Mouse (Mus musculus): ENCODE data around the gene Fbxw10. TPM values are rescaled to one million over a fixed set of nuclear protein-coding genes. Genes with fewer than 3 reads are reported as not detected.
A peak's percentile ranks its signal among the peaks of the same experiment; 100 is the strongest.

Gene Fbxw10
- total and polyA plus RNA-seq, 2 experiments from 2014 or later: 0.26 TPM; not detected in 1

DNA sequence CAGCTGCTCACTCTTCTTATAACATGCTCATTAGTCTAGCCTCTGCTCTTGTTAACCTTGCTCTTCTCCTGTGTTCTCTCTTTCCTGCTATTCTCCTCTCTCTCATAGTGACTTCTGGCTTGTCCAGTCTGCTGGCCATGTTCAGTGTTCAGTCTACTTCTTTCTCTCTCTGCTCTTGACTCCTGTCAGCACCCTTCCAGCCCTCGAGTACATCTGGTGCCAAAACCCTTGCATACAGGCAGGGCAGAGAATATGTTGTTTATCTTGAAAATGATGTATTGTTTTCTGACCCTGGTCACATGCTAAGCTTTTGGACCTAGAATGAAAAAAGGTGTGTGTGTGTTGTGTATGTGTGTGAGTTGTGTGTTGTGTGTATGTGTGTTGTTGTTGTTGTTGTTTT is 33.4 kb upstream of the Fbxw10 start:
- H3K4me3 ChIP-seq (ENCODE audit: low read depth, low read length): no peak overlapping the region
- no peaks in the 10 kb centered on the region for H3K36me3 ChIP-seq (replicated peaks; ENCODE audit: control insufficient read depth, insufficient read depth, low read length)
- H3K9me3 ChIP-seq (replicated peaks; ENCODE audit: control insufficient read depth, low read length): no peaks in the 10 kb centered on the region
- peak; percentile 57; the same call in 1 of the 2 replicates for ATAC-seq (ENCODE audit: insufficient read depth, low read depth)
- H3K4me2 ChIP-seq (ENCODE audit: low read depth, low read length): no peak overlapping the region
- DNase-seq (ENCODE audit: low spot score): peak; percentile 9
- TF ChIP-seq EP300 (IDR thresholded peaks at IDR 0.05; ENCODE audit: low read depth): no peak
- no peak for TF ChIP-seq CTCF (IDR thresholded peaks at IDR 0.05; ENCODE audit: low read depth)
- WGBS: 12% methylated on average over 1 of the region's 1 CpGs
- no peak overlapping the region for H3K9ac ChIP-seq (replicated peaks; ENCODE audit: low read depth, low read length)
- H3K4me1 ChIP-seq (ENCODE audit: control insufficient read depth, insufficient read depth): no peaks in the 10 kb centered on the region; the same call in 1 of the 2 replicates
- H3K27ac ChIP-seq (ENCODE audit: low read depth): no peak overlapping the region
- H3K27me3 ChIP-seq (ENCODE audit: control insufficient read depth, insufficient read depth, low read length): no peaks in the 10 kb centered on the region

DNA sequence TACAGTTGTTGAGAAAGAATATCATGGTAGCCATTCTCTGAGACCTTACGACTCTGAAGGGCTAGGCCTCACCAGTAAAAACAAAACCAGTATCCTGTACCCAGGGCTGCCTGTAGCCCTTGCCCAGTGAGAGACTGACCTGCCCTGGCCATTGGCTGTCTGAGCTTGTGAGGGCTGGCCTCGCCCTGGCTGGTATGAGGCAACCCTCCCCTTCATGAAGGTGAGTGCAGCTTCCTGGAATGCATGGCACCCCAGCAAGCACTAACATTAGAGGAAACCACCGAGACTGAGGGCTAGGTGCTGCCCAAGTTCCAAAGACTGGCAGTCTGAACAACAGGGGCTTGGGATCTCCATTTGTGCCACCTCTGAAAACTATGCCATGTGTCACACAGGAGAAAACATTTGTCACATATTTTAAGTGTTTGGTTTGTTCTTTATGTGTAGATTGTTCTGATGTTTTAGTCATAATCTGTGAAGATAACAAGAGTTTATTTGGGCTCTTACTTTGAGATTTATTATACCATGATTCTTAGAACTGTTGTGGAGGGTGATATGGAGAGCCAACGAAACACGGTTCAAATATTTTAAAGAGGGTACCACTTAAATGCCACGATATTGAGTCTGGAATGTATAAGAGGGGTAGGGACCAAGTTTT is 32.8 kb upstream of the Fbxw10 start:
- Histone ChIP-seq H3K9ac (replicated peaks; ENCODE audit: low read depth, low read length) (no peak overlapping the region), H3K9me3 (replicated peaks; ENCODE audit: control insufficient read depth, low read length) (no peaks in the 10 kb centered on the region), H3K27me3 (ENCODE audit: control insufficient read depth, insufficient read depth, low read length) (no peaks in the 10 kb centered on the region), H3K36me3 (replicated peaks; ENCODE audit: control insufficient read depth, insufficient read depth, low read length) (no peaks in the 10 kb centered on the region), H3K4me1 (ENCODE audit: control insufficient read depth, insufficient read depth) (no peaks in the 10 kb centered on the region; the same call in 1 of the 2 replicates), H3K4me3 (ENCODE audit: low read depth, low read length) (no peak overlapping the region), H3K27ac (ENCODE audit: low read depth) (no peak overlapping the region), H3K4me2 (ENCODE audit: low read depth, low read length) (no peak overlapping the region)
- DNase-seq (ENCODE audit: low spot score) (no peak), ATAC-seq (ENCODE audit: insufficient read depth, low read depth) (peak; percentile 41; the same call in 1 of the 2 replicates)
- TF ChIP-seq EP300 (IDR thresholded peaks at IDR 0.05; ENCODE audit: low read depth) (no peak), CTCF (IDR thresholded peaks at IDR 0.05; ENCODE audit: low read depth) (no peak)
- 56% methylated on average over 6 of the region's 6 CpGs for WGBS

DNA sequence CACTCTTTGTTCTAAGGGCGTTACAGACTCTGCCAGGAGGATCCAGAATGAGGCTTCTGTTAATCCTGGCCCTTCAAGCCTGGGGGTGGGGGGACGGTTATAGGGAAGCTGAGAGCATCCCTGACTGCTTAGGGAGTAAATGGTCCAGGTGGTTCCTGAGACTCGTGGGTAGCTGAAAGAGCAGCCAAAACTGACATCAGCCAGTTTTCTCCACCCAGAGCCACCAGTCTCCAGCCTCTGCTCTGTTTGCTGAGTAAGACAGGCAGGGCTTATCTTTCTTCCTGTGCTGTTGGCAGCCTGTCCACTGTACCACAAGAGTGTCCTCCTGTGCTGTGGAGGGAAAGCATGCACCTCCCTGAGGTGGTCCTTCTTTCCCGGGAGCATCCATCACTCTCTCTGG is 32.2 kb upstream of the Fbxw10 start:
- Histone ChIP-seq H3K9ac (replicated peaks; ENCODE audit: low read depth, low read length) (no peak overlapping the region), H3K9me3 (replicated peaks; ENCODE audit: control insufficient read depth, low read length) (no peaks in the 10 kb centered on the region), H3K36me3 (replicated peaks; ENCODE audit: control insufficient read depth, insufficient read depth, low read length) (no peaks in the 10 kb centered on the region), H3K4me2 (ENCODE audit: low read depth, low read length) (no peak overlapping the region), H3K27ac (ENCODE audit: low read depth) (no peak overlapping the region), H3K4me3 (ENCODE audit: low read depth, low read length) (no peak overlapping the region), H3K27me3 (ENCODE audit: control insufficient read depth, insufficient read depth, low read length) (no peaks in the 10 kb centered on the region), H3K4me1 (ENCODE audit: control insufficient read depth, insufficient read depth) (peaks cover 4% of the 10 kb centered on the region; the same call in 1 of the 2 replicates)
- WGBS: 35% methylated on average over 4 of the region's 4 CpGs
- no peak for TF ChIP-seq CTCF (IDR thresholded peaks at IDR 0.05; ENCODE audit: low read depth)
- TF ChIP-seq EP300 (IDR thresholded peaks at IDR 0.05; ENCODE audit: low read depth): no peak
- ATAC-seq (ENCODE audit: insufficient read depth, low read depth) (no peak), DNase-seq (ENCODE audit: low spot score) (no peak)

DNA sequence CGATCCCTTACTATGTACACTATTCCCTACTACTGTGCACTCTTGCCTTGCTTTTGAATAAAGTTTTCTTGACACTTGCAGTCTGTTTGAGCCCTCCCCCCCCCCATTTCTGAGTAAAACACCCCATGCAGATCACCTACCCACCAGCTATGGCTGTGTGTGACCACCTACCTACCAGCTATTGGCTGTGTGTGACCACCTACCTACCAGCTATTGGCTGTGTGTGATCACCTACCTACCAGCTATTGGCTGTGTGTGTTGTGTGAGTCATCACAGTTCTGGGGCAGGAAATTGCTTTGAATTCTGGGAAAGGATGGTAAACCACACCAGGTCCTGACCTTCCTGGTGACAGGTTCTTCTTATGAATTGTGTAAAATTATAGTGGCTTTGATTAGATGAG is 31.4 kb upstream of the Fbxw10 start:
- WGBS: 80% methylated on average over 1 of the region's 1 CpGs

DNA sequence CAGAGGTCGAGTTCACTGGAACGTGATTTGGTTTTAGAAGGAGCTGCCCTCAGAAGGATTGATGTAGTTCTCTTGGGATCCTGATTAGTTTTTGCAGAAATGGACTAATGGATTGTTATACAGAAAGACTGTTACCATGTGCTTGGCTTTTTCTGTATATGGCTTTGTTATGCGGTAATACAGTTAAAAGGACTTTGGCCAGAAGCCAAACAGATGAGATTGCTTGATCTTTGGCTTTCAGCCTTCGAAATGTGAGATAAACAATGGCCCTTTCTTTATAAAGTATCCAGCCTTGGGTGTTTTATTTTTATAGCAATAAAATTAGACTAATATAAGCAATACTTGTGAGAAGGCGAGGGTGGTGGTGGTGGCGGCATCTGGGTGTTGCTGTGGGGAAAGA is 30.3 kb upstream of the Fbxw10 start:
- H3K27me3 ChIP-seq (ENCODE audit: control insufficient read depth, insufficient read depth, low read length): no peaks in the 10 kb centered on the region
- H3K4me2 ChIP-seq (ENCODE audit: low read depth, low read length): no peak overlapping the region
- H3K9me3 ChIP-seq (replicated peaks; ENCODE audit: control insufficient read depth, low read length): no peaks in the 10 kb centered on the region
- H3K4me3 ChIP-seq (ENCODE audit: low read depth, low read length): no peak overlapping the region
- peaks cover 14% of the 10 kb centered on the region; the same call in 1 of the 2 replicates for H3K4me1 ChIP-seq (ENCODE audit: control insufficient read depth, insufficient read depth)
- no peaks in the 10 kb centered on the region for H3K36me3 ChIP-seq (replicated peaks; ENCODE audit: control insufficient read depth, insufficient read depth, low read length)
- ATAC-seq (ENCODE audit: insufficient read depth, low read depth) (no peak), DNase-seq (ENCODE audit: low spot score) (no peak)
- no peak overlapping the region for H3K27ac ChIP-seq (ENCODE audit: low read depth)
- TF ChIP-seq CTCF (IDR thresholded peaks at IDR 0.05; ENCODE audit: low read depth) (no peak), EP300 (IDR thresholded peaks at IDR 0.05; ENCODE audit: low read depth) (no peak)
- no peak overlapping the region for H3K9ac ChIP-seq (replicated peaks; ENCODE audit: low read depth, low read length)
- WGBS: 47% methylated on average over 6 of the region's 6 CpGs

More for the DNA sequence above, 31.4 kb upstream of the Fbxw10 start:
- DNase-seq (ENCODE audit: low spot score) (no peak), ATAC-seq (ENCODE audit: insufficient read depth, low read depth) (no peak)
- no peaks in the 10 kb centered on the region for H3K9me3 ChIP-seq (replicated peaks; ENCODE audit: control insufficient read depth, low read length)
- H3K36me3 ChIP-seq (replicated peaks; ENCODE audit: control insufficient read depth, insufficient read depth, low read length): no peaks in the 10 kb centered on the region
- H3K4me1 ChIP-seq (ENCODE audit: control insufficient read depth, insufficient read depth): peaks cover 6% of the 10 kb centered on the region; the same call in 1 of the 2 replicates
- H3K27me3 ChIP-seq (ENCODE audit: control insufficient read depth, insufficient read depth, low read length): no peaks in the 10 kb centered on the region
- H3K4me3 ChIP-seq (ENCODE audit: low read depth, low read length): no peak overlapping the region
- no peak overlapping the region for H3K4me2 ChIP-seq (ENCODE audit: low read depth, low read length)
- H3K27ac ChIP-seq (ENCODE audit: low read depth): no peak overlapping the region
- H3K9ac ChIP-seq (replicated peaks; ENCODE audit: low read depth, low read length): no peak overlapping the region
- TF ChIP-seq CTCF (IDR thresholded peaks at IDR 0.05; ENCODE audit: low read depth) (no peak), EP300 (IDR thresholded peaks at IDR 0.05; ENCODE audit: low read depth) (no peak)

All from heart, postnatal 0 days (tissue).